Mouse (Mus musculus) brain, embryonic 14.5 days (tissue): ENCODE results near the gene Pex6.

Experiments used
- CTCF ChIP-seq: fragments of 200-500 bp; IDR thresholded peaks from 2 replicates; pipeline ENCODE4 v1.5.1; 2012; ENCODE audit warnings: inconsistent platforms, mild to moderate bottlenecking, moderate library complexity, borderline replicate concordance; ENCODE audit not compliant: insufficient read depth, insufficient read length; ENCODE audit errors: extremely low read depth
- POLR2A ChIP-seq: fragments of 200-500 bp; IDR thresholded peaks from 2 replicates; pipeline ENCODE4 v1.6.1; 2012; ENCODE audit warnings: mild to moderate bottlenecking, inconsistent platforms, borderline replicate concordance; ENCODE audit not compliant: poor library complexity, insufficient read depth, insufficient read length, severe bottlenecking; ENCODE audit errors: extremely low read depth

DNA sequence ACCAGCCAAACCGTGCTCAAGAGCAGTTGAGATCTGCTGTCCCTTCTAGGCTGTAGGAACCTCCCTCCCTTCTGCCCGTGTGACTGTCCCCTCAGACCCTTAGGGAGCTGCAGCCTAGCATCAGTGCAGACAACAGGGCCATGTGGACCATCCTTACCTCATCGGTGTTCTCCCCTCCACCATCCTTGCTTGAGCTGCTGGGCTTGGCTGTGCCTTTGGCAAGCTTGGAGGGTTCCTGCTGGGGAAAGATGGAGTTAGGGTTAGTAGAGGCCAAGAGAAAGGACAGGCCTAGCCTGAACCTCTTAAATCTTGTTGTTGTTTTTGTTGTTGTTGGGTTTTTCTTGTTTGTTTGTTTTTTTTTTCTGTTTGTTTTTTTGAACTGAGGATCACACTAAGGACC lies 11.4 kb upstream of the Pex6 start:
- TF ChIP-seq CTCF (no peak), POLR2A (no peak)
